Mouse (Mus musculus) inflammation-experienced regulatory T-cells, adult 6 months (primary cell): ENCODE measurements around the gene Radil. TPM values are rescaled to one million over a fixed set of nuclear protein-coding genes. Genes with fewer than 3 reads are reported as not detected.

Experiments used
- ATAC-seq: one replicate; pipeline ENCODE4 v1.8.0; 2017
- polyA plus RNA-seq, 3 experiments: library from polyadenylated mRNA; unstranded; fragments of 100-300 nt; shearing (Covaris generic); gene quantifications; one replicate each; pipeline ENCODE4 v1.2.1; 2017

Gene Radil
- polyA plus RNA-seq, 3 experiments from 2014 or later, result not detected

- no peak for ATAC-seq
Measured at GRCm38 (mm10) chr5:142444791-142445531, 105.9 kb downstream of the Radil start.

GRCm38 (mm10) chr5:142443994-142444393 is 106.9 kb downstream of the Radil start:
- ATAC-seq, result no peak

- no peak for ATAC-seq
Measured at GRCm38 (mm10) chr5:142443514-142443913, 107.4 kb downstream of the Radil start.

GRCm38 (mm10) chr5:142442045-142442440 is 108.9 kb downstream of the Radil start:
- no peak for ATAC-seq

GRCm38 (mm10) chr5:142441332-142442044 is 109.4 kb downstream of the Radil start:
- peak; percentile 33 for ATAC-seq

GRCm38 (mm10) chr5:142440451-142441147 is 110.3 kb downstream of the Radil start:
- peak; percentile 78 for ATAC-seq

- ATAC-seq, result no peak
Measured at GRCm38 (mm10) chr5:142439911-142440432, 110.9 kb downstream of the Radil start.

- no peak for ATAC-seq
Measured at GRCm38 (mm10) chr5:142438380-142438938, 112.4 kb downstream of the Radil start.

- ATAC-seq, result no peak
Measured at GRCm38 (mm10) chr5:142435736-142436135, 115.2 kb downstream of the Radil start.

Other genes starting within 250 kb of the Radil start
- 10 to 100 TPM in 1 of 3 experiments, 1 to 10 TPM in 2; 6.3 to 10.1 (median 8.5) TPM for gene Foxk1, start 149.6 kb downstream of the Radil start, polyA plus RNA-seq
- gene Ap5z1, start 87.2 kb downstream of the Radil start, polyA plus RNA-seq, result 10 to 100 TPM; 16.8 to 19.4 (median 19.1) TPM
- not detected for gene Papolb, start 21.0 kb downstream of the Radil start, polyA plus RNA-seq
- not detected for gene Mmd2, start 57.7 kb upstream of the Radil start, polyA plus RNA-seq
- gene Wipi2, start 76.6 kb upstream of the Radil start, polyA plus RNA-seq, result 10 to 100 TPM; 12.6 to 20.5 (median 15.4) TPM
- 1 to 10 TPM in 1 of 3 experiments, under 1 TPM in 1, not detected in 1; 0.20 to 1.9 TPM for gene Slc29a4, start 141.4 kb upstream of the Radil start, polyA plus RNA-seq